Mouse (Mus musculus): Measurements from ENCODE around the gene Acot8.
A peak's percentile ranks its signal among the peaks of the same experiment; 100 is the strongest.

Acot8 gene

DNA sequence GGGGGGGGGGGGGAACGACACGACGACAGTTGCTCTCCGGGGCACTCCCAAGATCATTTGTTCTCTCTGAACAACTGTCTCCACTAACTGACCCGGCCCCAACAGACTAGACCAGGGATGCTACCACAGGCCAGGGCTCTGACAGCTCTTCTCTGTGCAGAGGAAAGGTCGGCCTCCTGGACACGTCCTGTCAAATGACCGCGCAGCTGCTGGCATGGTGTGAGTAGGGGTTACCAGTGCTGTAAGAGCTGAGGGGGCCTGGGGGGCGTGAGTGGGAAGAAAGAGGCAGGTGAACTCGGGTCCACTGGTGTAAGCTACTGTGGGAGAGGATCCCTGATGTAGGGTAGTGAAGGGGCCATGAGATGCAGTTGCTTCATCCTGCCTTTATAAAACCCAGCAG, 46.8 kb downstream of the Acot8 start:
- DNase-seq (ENCODE audit: low read depth, low spot score), result no peak

DNA sequence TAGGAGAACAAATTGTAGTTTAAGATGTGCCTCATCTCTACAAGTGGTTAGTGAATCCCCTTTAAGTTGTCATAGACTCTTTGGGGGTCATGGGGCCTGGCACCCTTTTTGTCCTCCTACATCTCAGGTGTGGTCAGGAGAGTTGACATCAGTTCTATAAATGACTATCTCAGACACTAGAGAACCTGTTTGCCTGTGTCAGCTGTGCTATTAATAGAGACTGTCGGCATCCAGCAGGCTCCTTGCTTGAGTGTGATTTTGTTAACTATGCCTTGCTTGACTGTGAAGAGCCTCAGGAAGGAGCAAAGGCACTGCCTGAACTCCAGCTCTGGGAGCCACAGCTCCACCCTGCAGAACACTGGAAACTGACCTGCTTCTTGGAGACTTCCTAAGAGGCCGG, 49.9 kb downstream of the Acot8 start:
- DNase-seq (ENCODE audit: low read depth, low spot score), result no peak

DNA sequence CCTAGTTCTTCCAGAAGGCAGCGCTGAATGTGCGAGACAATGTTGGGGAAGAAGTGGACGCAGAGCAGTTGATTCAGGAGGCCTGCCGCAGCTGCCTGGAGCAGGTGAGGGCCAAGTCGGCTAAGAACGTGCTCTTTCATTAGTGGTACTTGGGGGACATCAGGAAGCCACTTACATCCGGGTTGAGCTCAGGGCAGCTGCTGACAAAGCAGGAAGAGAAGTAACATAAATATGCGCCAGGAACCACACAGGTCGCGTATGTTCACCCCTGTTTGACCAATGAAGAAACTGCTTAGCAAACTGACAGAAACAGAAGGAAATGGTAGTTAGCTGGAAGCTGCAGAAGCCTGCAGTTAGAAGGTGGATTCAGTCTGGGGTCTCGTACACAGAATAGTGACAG, 50.6 kb downstream of the Acot8 start:
- no peak for DNase-seq (ENCODE audit: low read depth, low spot score)

- DNase-seq (ENCODE audit: low read depth, low spot score), result no peak
These were observed 52.2 kb downstream of the Acot8 start for GRCm38 (mm10) chr2:164752454-164752853.

DNA sequence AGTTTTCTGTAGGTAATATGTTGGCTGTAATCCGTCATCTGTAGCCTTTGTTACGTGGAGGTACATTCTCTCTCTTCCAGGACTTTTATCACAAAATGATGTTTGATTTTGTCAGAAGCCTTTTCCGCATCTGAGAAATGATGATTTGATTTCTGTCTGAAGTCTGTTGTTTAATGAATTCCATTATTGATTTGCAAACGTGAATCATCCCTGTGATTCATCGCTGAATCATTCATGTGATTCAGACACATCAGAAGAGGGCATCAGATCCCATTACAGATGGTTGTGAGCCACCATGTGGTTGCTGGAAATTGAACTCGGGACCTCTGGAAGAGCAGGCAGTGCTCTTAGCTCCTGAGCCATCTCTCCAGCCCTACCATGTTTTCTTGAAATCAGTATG, 55.7 kb downstream of the Acot8 start:
- DNase-seq (ENCODE audit: low read depth, low spot score), result no peak

- DNase-seq (ENCODE audit: low read depth, low spot score), result no peak
These were observed 56.5 kb downstream of the Acot8 start for GRCm38 (mm10) chr2:164748191-164748590.

- no peak for DNase-seq (ENCODE audit: low read depth, low spot score)
These were observed 58.0 kb downstream of the Acot8 start for GRCm38 (mm10) chr2:164746693-164747092.

DNA sequence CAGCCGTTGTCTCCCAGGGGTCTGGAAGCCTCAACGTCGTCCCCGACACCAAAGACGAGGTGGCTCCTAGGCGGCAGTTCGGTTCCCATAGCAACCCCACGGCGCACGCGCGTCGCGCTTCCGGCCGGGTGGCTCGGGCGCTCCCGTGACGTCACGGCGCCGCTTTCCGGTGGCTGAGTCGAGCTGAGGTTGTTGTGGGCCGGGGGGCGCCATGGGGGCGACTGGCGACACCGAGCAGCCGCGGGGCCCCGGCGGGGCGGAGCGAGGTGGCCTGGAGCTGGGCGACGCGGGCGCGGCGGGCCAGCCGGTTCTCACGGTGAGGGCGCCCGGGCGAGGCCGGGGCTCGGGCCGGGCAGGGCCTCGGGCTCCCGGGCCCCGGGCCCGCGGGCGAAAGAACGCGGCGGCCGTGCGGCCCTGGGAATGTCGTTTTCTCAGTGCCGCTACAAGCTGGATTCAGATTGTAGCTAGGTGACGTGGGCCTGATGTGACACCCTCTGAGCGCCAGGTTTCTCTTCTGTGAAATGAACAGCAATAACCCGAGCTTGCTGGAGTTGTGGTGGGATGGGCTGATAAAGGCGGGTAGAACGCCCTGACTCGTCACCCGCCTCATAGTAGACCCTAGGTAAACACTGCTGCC, 58.7 kb downstream of the Acot8 start, which contains the start of the genes Wfdc3 and Dnttip1:
Gene Wfdc3 (minus strand): TSS at position 89 of the 637 bp plus-strand sequence.
Gene Dnttip1 (plus strand): TSS at position 141 of the 637 bp plus-strand sequence.
- peak; percentile 86 for DNase-seq (ENCODE audit: low read depth, low spot score)

- DNase-seq (ENCODE audit: low read depth, low spot score), result no peak
These were observed 59.7 kb downstream of the Acot8 start for GRCm38 (mm10) chr2:164744987-164745386.

Data from retina, postnatal 7 days (tissue).